Mouse (Mus musculus): Measurements from ENCODE around the gene Alg1.

- no peak for TF ChIP-seq CTCF (IDR thresholded peaks at IDR 0.05; ENCODE audit: low read depth, low read length)
- TF ChIP-seq POLR2A (IDR thresholded peaks at IDR 0.05; ENCODE audit: borderline replicate concordance, low read depth, low read length) = no peak
Observed at GRCm38 (mm10) chr16:5279571-5280222, 46.3 kb downstream of the Alg1 start.

All from bone marrow macrophage, adult 2 months (primary cell).